Mouse (Mus musculus): ENCODE data around the gene Esam. TPM values are rescaled to one million over a fixed set of nuclear protein-coding genes. Genes with fewer than 3 reads are reported as not detected.

Esam gene
- polyA plus RNA-seq (2015; fragmentation: Nextera tagmentation; extraction: Ambion mirVana) = 34.9 and 48.7 TPM in 2 replicates

GRCm38 (mm10) chr9:37527396-37528224 lies at the start of gene Esam:
TSS of gene Esam (plus strand) at chr9:37528078.

DNA sequence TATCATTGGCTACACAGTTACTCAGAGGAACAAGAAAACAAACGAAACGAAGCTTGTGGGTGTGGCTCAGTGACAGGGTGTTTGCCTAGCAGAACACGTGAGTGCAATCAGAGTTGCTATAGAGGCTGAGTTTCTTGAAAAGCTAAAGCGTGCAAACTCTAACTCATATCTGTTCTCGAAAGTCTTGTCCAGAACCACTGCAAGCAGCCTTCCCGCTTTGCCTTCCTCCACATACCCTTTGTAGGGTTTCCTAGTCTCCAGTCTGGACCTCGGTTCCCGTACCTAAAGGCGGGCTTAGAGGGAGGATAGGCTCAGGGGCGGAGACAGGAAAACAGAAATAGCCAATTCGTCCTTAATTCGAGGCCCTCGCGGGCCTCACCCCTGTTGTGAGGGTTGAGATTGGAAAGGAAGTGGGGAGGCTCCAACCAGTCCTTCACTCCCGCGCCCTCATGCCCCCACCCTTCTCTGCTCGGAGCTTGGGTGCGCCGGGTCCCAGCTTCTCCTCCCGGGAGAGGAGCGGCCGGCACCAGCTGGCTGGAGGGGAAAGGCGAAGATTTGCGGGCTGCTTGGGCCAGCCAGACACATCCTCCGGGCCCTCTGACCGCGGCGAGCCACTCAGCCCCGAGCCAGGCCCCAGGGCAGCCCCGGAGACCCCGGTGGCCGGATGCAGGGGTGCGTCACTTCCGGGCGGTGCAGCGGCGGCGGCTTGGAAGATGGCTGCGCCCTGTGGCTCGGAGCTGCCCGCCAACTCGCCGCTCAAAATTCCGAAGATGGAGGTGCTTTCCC lies 39.1 kb upstream of the Esam start, which contains the start of gene Msantd2:
TSS of gene Msantd2 (plus strand) at position 709 of the 786 bp plus-strand sequence.

GRCm38 (mm10) chr9:37539170-37540025 lies 11.5 kb downstream of the Esam start, which contains the start of gene Vsig2:
TSS of gene Vsig2 (plus strand) at chr9:37539255.

DNA sequence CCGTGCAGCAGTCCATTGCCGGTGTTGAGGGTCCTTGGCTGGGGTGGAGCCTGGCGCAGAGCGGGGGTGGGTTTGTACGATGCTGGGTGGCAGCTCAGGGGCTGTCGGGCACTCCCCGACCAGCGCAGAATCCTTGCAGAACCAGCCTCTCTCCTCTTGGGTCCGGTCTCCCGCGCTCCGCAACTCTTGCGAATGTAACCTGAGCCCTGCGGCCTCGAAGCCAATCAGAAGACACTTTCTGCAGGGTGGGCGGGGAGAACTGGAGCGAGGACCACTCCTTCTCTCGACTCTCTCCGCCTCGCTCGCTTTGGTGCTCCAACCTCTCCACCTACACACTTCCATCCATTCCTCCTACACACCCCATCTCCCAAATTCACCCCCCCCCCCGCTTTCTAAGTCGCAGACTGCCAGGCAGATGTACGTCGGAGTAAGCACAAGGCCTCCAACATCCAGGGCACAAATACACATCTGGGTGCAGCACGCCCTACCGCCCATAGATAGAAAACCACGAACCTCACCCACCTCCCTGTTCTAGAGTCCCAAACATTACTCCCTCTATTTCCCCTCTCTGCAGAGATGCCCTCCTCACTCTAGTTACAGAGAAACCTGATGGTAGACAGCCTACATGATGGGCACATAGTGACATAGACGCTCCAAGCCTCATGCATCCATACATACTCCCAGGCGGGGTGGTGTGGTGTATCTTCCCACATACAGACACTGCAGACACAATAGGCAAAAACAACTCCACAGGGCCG lies 24.8 kb downstream of the Esam start, which contains the start of gene Nrgn:
TSS of gene Nrgn (minus strand) at position 369 of the 758 bp plus-strand sequence.

DNA sequence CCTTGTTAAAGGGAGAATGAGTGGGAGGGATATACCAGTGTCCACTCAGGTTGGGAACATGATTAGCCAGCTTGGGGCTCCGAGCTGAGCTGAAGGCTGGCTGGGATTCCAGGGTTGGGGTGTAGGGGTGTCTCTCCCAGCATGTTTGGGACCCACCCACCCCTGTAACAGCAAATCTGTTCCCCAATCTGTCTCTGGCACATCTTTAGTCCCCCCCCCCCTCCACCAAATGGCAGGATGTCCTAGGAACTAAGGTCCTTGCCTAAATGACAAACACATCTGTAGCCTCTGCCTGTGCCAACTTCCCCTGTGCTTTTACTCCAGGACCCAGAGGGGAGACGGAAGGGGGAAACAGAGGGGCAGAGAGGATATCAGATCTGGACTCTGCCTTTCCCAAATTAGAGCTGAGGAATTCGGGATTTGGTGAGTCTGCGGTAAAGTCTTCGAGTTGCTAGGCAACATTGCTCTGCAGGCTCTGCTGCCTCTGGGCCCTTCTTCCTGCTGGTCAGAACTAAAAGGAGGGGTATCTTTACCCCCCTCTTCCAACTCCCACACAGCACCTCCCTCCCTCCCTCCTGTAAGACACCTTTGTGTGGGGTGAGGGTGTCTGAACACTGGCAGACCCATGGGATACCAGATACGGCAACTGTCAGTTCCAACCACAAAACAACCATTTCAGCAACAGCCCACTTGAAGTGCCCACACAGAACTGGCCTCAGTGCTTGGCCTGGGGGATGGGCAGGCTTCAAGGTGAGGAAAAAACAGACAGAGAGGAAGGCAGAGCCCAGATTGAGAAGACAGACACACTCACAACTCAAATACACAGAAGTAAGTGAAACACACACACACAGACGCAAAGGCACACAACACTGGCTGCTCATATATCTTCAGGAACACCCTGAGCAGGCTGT lies 27.2 kb downstream of the Esam start, which contains the start of gene Siae:
TSS of gene Siae (plus strand) at position 861 of the 911 bp plus-strand sequence.

Other genes starting within 250 kb of the Esam start
- gene Ccdc15, start 179.6 kb upstream of the Esam start, polyA plus RNA-seq (2015; fragmentation: Nextera tagmentation; extraction: Ambion mirVana) = 6.2 and 7.6 TPM in 2 replicates
- not detected in 2 replicates for gene Hepacam, start 160.7 kb upstream of the Esam start, polyA plus RNA-seq (2015; fragmentation: Nextera tagmentation; extraction: Ambion mirVana)
- 3.2 and 5.7 TPM in 2 replicates for gene Robo4, start 126.2 kb upstream of the Esam start, polyA plus RNA-seq (2015; fragmentation: Nextera tagmentation; extraction: Ambion mirVana)
- gene Robo3, start 94.8 kb upstream of the Esam start, polyA plus RNA-seq (2015; fragmentation: Nextera tagmentation; extraction: Ambion mirVana) = 0.07 and 0.18 TPM in 2 replicates
- 7.6 and 10.2 TPM in 2 replicates for gene Msantd2, start 38.8 kb upstream of the Esam start, polyA plus RNA-seq (2015; fragmentation: Nextera tagmentation; extraction: Ambion mirVana)
- gene Vsig2, start 11.2 kb downstream of the Esam start, polyA plus RNA-seq (2015; fragmentation: Nextera tagmentation; extraction: Ambion mirVana) = 2.4 and 2.9 TPM in 2 replicates
- gene Nrgn, start 24.8 kb downstream of the Esam start, polyA plus RNA-seq (2015; fragmentation: Nextera tagmentation; extraction: Ambion mirVana) = 10.5 and 12.8 TPM in 2 replicates
- 5.3 TPM in 2 replicates for gene Siae, start 27.6 kb downstream of the Esam start, polyA plus RNA-seq (2015; fragmentation: Nextera tagmentation; extraction: Ambion mirVana)
- 2.9 and 3.0 TPM in 2 replicates for gene Spa17, start 85.6 kb downstream of the Esam start, polyA plus RNA-seq (2015; fragmentation: Nextera tagmentation; extraction: Ambion mirVana)
- 64.3 and 71.9 TPM in 2 replicates for gene Tbrg1, start 129.2 kb downstream of the Esam start, polyA plus RNA-seq (2015; fragmentation: Nextera tagmentation; extraction: Ambion mirVana)
- not detected in 2 replicates for gene Panx3, start 141.2 kb downstream of the Esam start, polyA plus RNA-seq (2015; fragmentation: Nextera tagmentation; extraction: Ambion mirVana)
- gene Olfr160, start 188.2 kb downstream of the Esam start, polyA plus RNA-seq (2015; fragmentation: Nextera tagmentation; extraction: Ambion mirVana) = not detected in 2 replicates
- gene Olfr874, start 217.0 kb downstream of the Esam start, polyA plus RNA-seq (2015; fragmentation: Nextera tagmentation; extraction: Ambion mirVana) = not detected in 2 replicates
- not detected in 2 replicates for gene Olfr875, start 243.8 kb downstream of the Esam start, polyA plus RNA-seq (2015; fragmentation: Nextera tagmentation; extraction: Ambion mirVana)